Mouse (Mus musculus) embryo, embryonic 10 days (tissue): ENCODE measurements at regions not wholly inside any gene's neighbourhood (a gene's known extent, or its start where the extent isn't known, plus 50 kb on each side); places are given as distances from the start of the nearest gene placed in this dataset.

Source experiments
- DNase-seq: peaks from one replicate; pipeline ENCODE4 v3.0.0-alpha.2; 2015; ENCODE audit warnings: low spot score

- DNase-seq, result peak; percentile 25
Observed at GRCm38 (mm10) chr7:70972023-70972400, 379.3 kb downstream of the Gm10295 start.

GRCm38 (mm10) chr7:70971323-70972022, 379.8 kb downstream of the Gm10295 start:
- DNase-seq, result peak; percentile 87

GRCm38 (mm10) chr7:70952318-70952959, 398.8 kb downstream of the Gm10295 start:
- DNase-seq, result no peak

- no peak for DNase-seq
Observed at GRCm38 (mm10) chr7:70948281-70948680, 403.0 kb downstream of the Gm10295 start.

- DNase-seq, result no peak
Observed at GRCm38 (mm10) chr7:70946260-70946659, 405.0 kb downstream of the Gm10295 start.

GRCm38 (mm10) chr7:70930911-70931310, 420.4 kb downstream of the Gm10295 start:
- DNase-seq, result peak; percentile 84

GRCm38 (mm10) chr7:70929935-70930334, 421.4 kb downstream of the Gm10295 start:
- peak; percentile 76 for DNase-seq

GRCm38 (mm10) chr7:70928001-70928400, 423.3 kb downstream of the Gm10295 start:
- peak; percentile 7 for DNase-seq

- DNase-seq, result no peak
Observed at GRCm38 (mm10) chr7:70917016-70917415, 434.3 kb downstream of the Gm10295 start.

GRCm38 (mm10) chr7:70908921-70909320, 442.4 kb downstream of the Gm10295 start:
- peak; percentile 25 for DNase-seq

GRCm38 (mm10) chr7:70891700-70892099, 459.6 kb downstream of the Gm10295 start:
- no peak for DNase-seq

GRCm38 (mm10) chr7:70880496-70880895, 470.8 kb downstream of the Gm10295 start:
- DNase-seq, result no peak

GRCm38 (mm10) chr7:70874393-70874792, 476.9 kb downstream of the Gm10295 start:
- DNase-seq, result no peak

- no peak for DNase-seq
Observed at GRCm38 (mm10) chr7:70870841-70871534, 480.3 kb downstream of the Gm10295 start.

GRCm38 (mm10) chr7:70869125-70869524, 482.2 kb downstream of the Gm10295 start:
- DNase-seq, result no peak

GRCm38 (mm10) chr7:70859957-70860356, 491.3 kb downstream of the Gm10295 start:
- DNase-seq, result no peak

GRCm38 (mm10) chr7:70850726-70851125, 484.2 kb upstream of the Nr2f2 start:
- DNase-seq, result no peak

GRCm38 (mm10) chr7:70848016-70848776, 481.7 kb upstream of the Nr2f2 start:
- peak; percentile 65 for DNase-seq

GRCm38 (mm10) chr7:70847450-70847993, 481.0 kb upstream of the Nr2f2 start:
- no peak for DNase-seq

GRCm38 (mm10) chr7:70846076-70846475, 479.5 kb upstream of the Nr2f2 start:
- DNase-seq, result peak; percentile 91

- no peak for DNase-seq
Observed at GRCm38 (mm10) chr7:70840142-70840541, 473.6 kb upstream of the Nr2f2 start.

- DNase-seq, result no peak
Observed at GRCm38 (mm10) chr7:70839190-70839589, 472.7 kb upstream of the Nr2f2 start.
